Mouse (Mus musculus) erythroblast, embryonic 14.5 days (primary cell): ENCODE data around the gene Sav1.

Experiments used
- GATA1 ChIP-seq: IDR thresholded peaks from 2 replicates; pipeline ENCODE4 v1.6.1; 2012; ENCODE audit warnings: low read length, inconsistent platforms, mixed read lengths
- TAL1 ChIP-seq: IDR thresholded peaks from 3 replicates; pipeline ENCODE4 v1.6.1; 2012; ENCODE audit warnings: low read length, inconsistent platforms, mixed read lengths

DNA sequence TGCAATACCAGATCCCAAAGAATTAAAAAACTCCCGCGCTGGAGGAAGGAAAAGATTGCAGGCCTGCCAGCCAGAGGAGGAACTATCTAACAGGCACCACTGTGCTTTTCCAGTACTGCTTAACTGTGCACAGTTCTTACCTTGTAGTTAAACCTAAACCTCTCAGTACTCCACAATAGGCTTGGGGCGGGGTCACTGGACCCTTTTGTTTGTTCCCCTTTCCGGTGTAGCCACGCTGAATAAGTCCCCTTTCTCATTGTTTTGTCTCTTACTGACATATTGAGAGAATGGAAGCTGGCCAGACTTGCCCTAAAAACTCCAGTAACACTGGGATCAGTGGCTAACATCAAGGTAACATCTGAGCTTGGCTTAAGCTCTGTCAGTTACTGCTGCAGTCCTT lies 49.1 kb downstream of the Sav1 start:
- TF ChIP-seq TAL1: no peak
- TF ChIP-seq GATA1: no peak
